Mouse (Mus musculus): ENCODE measurements around the gene Olfr199. TPM values are rescaled to one million over a fixed set of nuclear protein-coding genes. Genes with fewer than 3 reads are reported as not detected.
"Not testable (repeated sequence)": the region's sequence is repeated elsewhere in the genome, so short reads cannot be mapped to it uniquely, and the experiment has no call there.

Olfr199 gene
- not detected for total RNA-seq (2021)
- long read RNA-seq, experiment 1, result 0 reads
- long read RNA-seq, experiment 2, result 0 reads

DNA sequence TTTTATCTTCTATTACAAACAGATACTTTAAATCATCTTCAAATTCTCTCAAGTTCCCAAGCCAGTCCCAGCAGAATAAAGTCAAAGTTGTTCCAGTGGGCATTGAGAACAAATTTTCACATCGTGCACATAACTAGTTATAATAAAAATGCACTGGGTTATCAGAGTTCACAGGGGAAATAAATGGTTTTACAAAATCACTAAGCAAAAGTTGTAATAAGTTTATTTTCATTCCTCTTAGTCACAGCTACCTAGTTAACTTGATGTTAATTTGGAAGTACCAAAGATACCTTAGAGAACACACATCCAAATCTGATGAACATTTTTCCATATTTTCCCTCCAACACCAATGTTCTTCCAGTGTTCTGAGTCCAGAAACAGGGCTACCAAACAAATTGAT is at the start of gene Olfr199:
Olfr199 (minus strand) TSS at position 101 of the 400 bp plus-strand sequence.
- DNase-seq; intact Hi-C loops (cut with DNase I; ENCODE audit: low total_unique reads): not testable (repeated sequence)

DNA sequence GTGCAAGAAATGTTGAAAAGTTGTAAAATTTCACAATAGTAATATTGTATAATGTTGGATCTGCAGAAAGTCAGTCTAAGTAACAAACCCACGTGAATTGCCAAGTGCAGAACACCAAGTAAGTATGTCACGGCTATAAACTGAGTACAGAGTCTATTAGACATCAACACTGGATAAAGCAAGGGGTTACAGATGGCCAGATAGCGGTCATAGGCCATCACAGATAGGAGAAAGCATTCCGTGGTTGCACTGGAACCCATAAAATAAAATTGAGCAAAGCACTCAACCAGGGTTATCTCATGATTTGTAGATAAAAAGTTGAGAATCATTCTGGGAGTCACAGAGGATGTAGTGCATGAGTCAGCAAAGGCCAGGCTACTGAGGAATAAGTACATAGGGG is 49.5 kb upstream of the Olfr199 start:
- intact Hi-C loops (cut with DNase I; ENCODE audit: low total_unique reads); DNase-seq: not testable (repeated sequence)

DNA sequence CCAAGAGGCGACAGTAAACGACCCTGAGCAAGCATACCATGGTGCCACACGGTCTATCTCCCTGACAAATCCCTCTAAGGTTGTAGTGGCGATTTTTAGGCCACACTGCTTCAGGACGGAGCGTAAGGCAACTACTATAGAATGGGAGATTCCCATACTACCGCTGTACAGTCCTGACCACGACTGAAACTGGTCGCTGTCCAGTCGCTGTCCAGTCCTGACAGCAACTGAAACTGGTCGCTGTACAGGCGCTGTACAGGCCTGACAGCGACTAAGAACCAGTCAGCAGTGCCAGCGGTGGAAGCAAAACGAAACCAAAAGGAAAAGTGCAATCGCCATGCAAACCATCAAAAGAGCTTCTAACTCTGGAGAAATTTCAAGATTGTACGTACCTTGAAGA is 30.1 kb upstream of the Olfr199 start:
- DNase-seq, result no peak
- intact Hi-C loops (cut with DNase I; ENCODE audit: low total_unique reads), result no loop called here

DNA sequence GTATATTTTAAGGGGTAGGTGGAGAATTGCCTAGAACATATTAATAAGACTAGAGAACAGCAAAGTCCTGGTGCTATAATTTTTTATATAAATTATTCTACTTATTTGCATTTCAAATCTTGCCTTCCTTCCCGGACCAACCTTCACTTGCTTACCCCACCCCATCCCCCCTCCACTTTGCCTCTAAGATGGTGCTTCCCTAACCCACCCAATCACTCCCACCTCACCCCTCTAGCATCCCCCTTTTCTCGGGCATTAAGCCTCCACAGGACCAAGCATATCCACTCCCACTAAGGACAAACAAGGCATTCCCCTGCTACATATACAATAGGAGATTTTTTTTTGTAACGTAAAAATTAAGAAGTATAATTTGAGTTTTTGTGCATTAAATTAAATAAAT is 1.7 kb downstream of the Olfr199 start:
- intact Hi-C loops (cut with DNase I; ENCODE audit: low total_unique reads); DNase-seq: not testable (repeated sequence)

DNA sequence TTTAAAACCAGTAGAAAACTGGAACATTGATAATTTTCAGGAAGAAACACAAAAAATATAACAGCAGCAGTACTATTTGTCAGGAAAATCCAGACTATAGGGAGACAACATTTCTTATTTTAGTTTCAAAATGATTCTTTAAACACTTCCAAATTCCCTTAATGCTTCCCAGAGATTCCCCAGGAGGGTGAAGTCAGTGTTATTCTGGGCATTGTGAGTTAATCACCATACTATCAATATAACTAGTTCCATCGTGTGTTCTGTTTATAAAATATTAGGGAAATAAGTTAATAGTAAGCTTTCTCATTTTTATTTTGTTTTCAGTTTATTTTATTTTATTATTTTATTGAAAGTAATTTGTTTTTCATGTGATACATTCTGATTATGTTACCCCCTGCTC is 16.1 kb downstream of the Olfr199 start, which contains the start of gene Olfr198:
Olfr198 (minus strand) TSS at position 101 of the 400 bp plus-strand sequence.
- intact Hi-C loops (cut with DNase I; ENCODE audit: low total_unique reads); DNase-seq: not testable (repeated sequence)

DNA sequence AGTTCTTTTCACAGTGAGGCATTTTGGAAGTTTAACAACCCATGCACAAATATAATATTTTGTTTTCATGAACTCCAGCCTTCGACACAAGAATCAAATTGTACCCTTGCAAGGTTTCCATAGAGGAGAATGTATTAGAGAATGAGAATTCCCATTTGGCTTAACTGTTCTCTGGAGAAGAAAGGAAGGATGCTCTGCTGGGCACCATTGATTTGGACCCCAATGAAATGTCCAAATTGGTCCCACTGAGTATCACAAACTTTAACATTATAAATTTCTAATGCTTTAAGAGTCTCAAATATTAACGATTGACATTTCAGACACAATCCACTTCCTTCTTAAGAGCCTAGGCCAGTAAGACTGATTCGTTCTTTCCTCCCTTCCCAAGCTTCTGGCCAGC is 49.2 kb downstream of the Olfr199 start, which contains the start of gene Olfr196:
Olfr196 (minus strand) TSS at position 101 of the 400 bp plus-strand sequence.
- DNase-seq, result no peak
- intact Hi-C loops (cut with DNase I; ENCODE audit: low total_unique reads), result no loop called here

Other genes starting within 250 kb of the Olfr199 start
- not detected for gene Olfr183, start 224.4 kb downstream of the Olfr199 start, total RNA-seq (2021)
- gene Olfr186, start 189.5 kb downstream of the Olfr199 start, total RNA-seq (2021), result not detected
- gene Olfr187, start 180.0 kb downstream of the Olfr199 start, total RNA-seq (2021), result not detected
- gene Olfr190, start 141.8 kb downstream of the Olfr199 start, total RNA-seq (2021), result not detected
- not detected for gene Olfr191, start 129.9 kb downstream of the Olfr199 start, total RNA-seq (2021)
- not detected for gene Olfr193, start 107.9 kb downstream of the Olfr199 start, total RNA-seq (2021)
- gene Olfr194, start 98.7 kb downstream of the Olfr199 start, total RNA-seq (2021), result not detected
- gene Olfr195, start 72.7 kb downstream of the Olfr199 start, total RNA-seq (2021), result not detected
- not detected for gene Olfr196, start 49.3 kb downstream of the Olfr199 start, total RNA-seq (2021)
- not detected for gene Olfr198, start 16.2 kb downstream of the Olfr199 start, total RNA-seq (2021)
- not detected for gene Olfr201, start 52.9 kb upstream of the Olfr199 start, total RNA-seq (2021)
- gene Olfr202, start 67.0 kb upstream of the Olfr199 start, total RNA-seq (2021), result not detected
- gene Olfr203, start 79.1 kb upstream of the Olfr199 start, total RNA-seq (2021), result not detected
- gene Olfr204, start 98.5 kb upstream of the Olfr199 start, total RNA-seq (2021), result not detected
- not detected for gene Olfr205, start 111.4 kb upstream of the Olfr199 start, total RNA-seq (2021)
- gene Olfr206, start 129.5 kb upstream of the Olfr199 start, total RNA-seq (2021), result not detected
- not detected for gene Olfr209, start 144.2 kb upstream of the Olfr199 start, total RNA-seq (2021)
- not detected for gene Gabrr3, start 187.6 kb upstream of the Olfr199 start, total RNA-seq (2021)